Mouse (Mus musculus) myocyte (in vitro differentiated cells): ENCODE results near the gene Cep152. TPM values are rescaled to one million over a fixed set of nuclear protein-coding genes. Genes with fewer than 3 reads are reported as not detected.

ENCODE experiments used
- H3K27me3 ChIP-seq: one replicate; pipeline ENCODE4 v1.6.1; 2011; ENCODE audit not compliant: control insufficient read depth, insufficient read depth, insufficient read length
- H3K36me3 ChIP-seq: one replicate; pipeline ENCODE4 v1.6.1; 2011; ENCODE audit not compliant: control insufficient read depth, insufficient read depth
- H3K4me2 ChIP-seq: one replicate; pipeline ENCODE4 v1.6.1; 2011; ENCODE audit warnings: low read depth, control low read depth
- H3K4me3 ChIP-seq: one replicate; pipeline ENCODE4 v1.5.1; 2011; ENCODE audit warnings: mild to moderate bottlenecking, control low read depth, moderate library complexity
- H3K79me2 ChIP-seq: one replicate; pipeline ENCODE4 v1.6.1; 2011; ENCODE audit not compliant: control insufficient read depth, insufficient read depth
- H3ac ChIP-seq: one replicate; pipeline ENCODE4 v1.6.1; 2011; ENCODE audit not compliant: control insufficient read depth, insufficient read length
- CEBPB ChIP-seq: IDR thresholded peaks from 2 replicates; pipeline ENCODE4 v1.6.1; 2011; ENCODE audit warnings: mild to moderate bottlenecking, moderate library complexity; ENCODE audit not compliant: poor library complexity, insufficient read depth, severe bottlenecking
- E2F4 ChIP-seq: IDR thresholded peaks from one replicate; pipeline ENCODE4 v1.6.1; 2011; ENCODE audit warnings: mild to moderate bottlenecking, control low read depth, moderate library complexity; ENCODE audit not compliant: insufficient read depth
- MAX ChIP-seq: IDR thresholded peaks from one replicate; pipeline ENCODE4 v1.6.1; 2011; ENCODE audit warnings: low read depth, mild to moderate bottlenecking, control low read depth
- MYOD1 ChIP-seq, 3 experiments: IDR thresholded peaks; one replicate each; pipeline ENCODE4 v1.6.1; 2011; ENCODE audit warnings: control low read depth in 2 of 3, low read depth in 2 of 3, mild to moderate bottlenecking in 2 of 3, moderate library complexity in 1 of 3; ENCODE audit not compliant: insufficient read length in 2 of 3, control insufficient read depth in 1 of 3
- MYOG ChIP-seq, 3 experiments: IDR thresholded peaks; one replicate each; pipeline ENCODE4 v1.6.1; 2011; ENCODE audit warnings: control low read depth in 2 of 3, low read depth in 2 of 3, mild to moderate bottlenecking in 2 of 3; ENCODE audit not compliant: insufficient read length in 2 of 3, control insufficient read depth in 1 of 3, insufficient read depth in 1 of 3
- POLR2A ChIP-seq: IDR thresholded peaks from one replicate; pipeline ENCODE4 v1.6.1; 2011; ENCODE audit warnings: low read depth, mild to moderate bottlenecking, control low read depth, moderate library complexity; ENCODE audit not compliant: insufficient read length
- POLR2AphosphoS2 ChIP-seq: IDR thresholded peaks from one replicate; pipeline ENCODE4 v1.6.1; 2011; ENCODE audit warnings: low read depth, control low read depth; ENCODE audit not compliant: insufficient read length
- REST ChIP-seq: IDR thresholded peaks from one replicate; pipeline ENCODE4 v1.6.1; 2011; ENCODE audit warnings: mild to moderate bottlenecking, control low read depth, moderate library complexity; ENCODE audit not compliant: insufficient read depth, insufficient read length
- SRF ChIP-seq: IDR thresholded peaks from one replicate; pipeline ENCODE4 v1.6.1; 2011; ENCODE audit warnings: low read depth; ENCODE audit not compliant: control insufficient read depth, insufficient read length
- TCF12 ChIP-seq: IDR thresholded peaks from one replicate; pipeline ENCODE4 v1.6.1; 2011; ENCODE audit warnings: mild to moderate bottlenecking, control low read depth; ENCODE audit not compliant: poor library complexity, insufficient read depth, severe bottlenecking
- TCF3 ChIP-seq: IDR thresholded peaks from one replicate; pipeline ENCODE4 v1.6.1; 2011; ENCODE audit warnings: low read depth, control low read depth; ENCODE audit not compliant: insufficient read length
- USF1 ChIP-seq: IDR thresholded peaks from one replicate; pipeline ENCODE4 v1.6.1; 2011; ENCODE audit warnings: low read depth, mild to moderate bottlenecking, control low read depth, moderate library complexity
- polyA plus RNA-seq: library from polyadenylated mRNA; unstranded; fragments of >200 nt; fragmentation: generic; extraction: Trizol; gene quantifications from one replicate; pipeline ENCODE4 v1.2.1, GENCODE M21; 2012; ENCODE audit warnings: missing spikeins

Cep152 gene
- polyA plus RNA-seq, 1 experiment = 0.80 TPM

DNA sequence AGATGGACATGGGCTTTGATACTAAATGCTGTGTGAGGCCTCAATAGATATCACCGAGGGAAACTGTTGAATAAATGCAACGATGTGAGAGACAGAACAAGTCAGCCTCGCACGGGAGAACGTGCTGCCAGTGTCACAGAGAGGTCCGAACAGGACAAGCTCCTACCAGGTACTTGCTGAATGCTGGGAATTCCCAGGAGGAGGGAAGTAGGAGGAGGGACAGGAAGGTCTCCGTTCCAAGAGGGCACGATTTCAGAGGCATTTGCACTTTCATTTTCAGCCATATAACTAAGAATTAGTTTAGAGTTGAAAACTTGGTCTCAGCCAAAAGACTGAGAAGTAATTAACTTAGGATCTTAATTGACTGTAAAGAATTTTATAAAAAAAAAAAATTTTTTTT, 26.6 kb upstream of the Cep152 start:
- Histone ChIP-seq H3ac (no peak overlapping the region), H3K27me3 (peaks cover 3% of the 10 kb centered on the region), H3K4me2 (no peak overlapping the region), H3K79me2 (no peaks in the 10 kb centered on the region), H3K36me3 (no peaks in the 10 kb centered on the region), H3K4me3 (no peak overlapping the region)
- TF ChIP-seq POLR2AphosphoS2 (no peak), MYOD1 (IDR thresholded peaks at IDR 0.05; ENCODE audit: control insufficient read depth in 1 of 3, insufficient read length in 2 of 3, low read depth in 2 of 3) (no peak), TCF12 (no peak), MAX (no peak), E2F4 (no peak), POLR2A (no peak), USF1 (no peak), CEBPB (no peak), TCF3 (no peak), REST (no peak), SRF (no peak), MYOG (IDR thresholded peaks at IDR 0.05; ENCODE audit: control insufficient read depth in 1 of 3, insufficient read depth in 1 of 3, insufficient read length in 2 of 3, low read depth in 2 of 3) (no peak)

DNA sequence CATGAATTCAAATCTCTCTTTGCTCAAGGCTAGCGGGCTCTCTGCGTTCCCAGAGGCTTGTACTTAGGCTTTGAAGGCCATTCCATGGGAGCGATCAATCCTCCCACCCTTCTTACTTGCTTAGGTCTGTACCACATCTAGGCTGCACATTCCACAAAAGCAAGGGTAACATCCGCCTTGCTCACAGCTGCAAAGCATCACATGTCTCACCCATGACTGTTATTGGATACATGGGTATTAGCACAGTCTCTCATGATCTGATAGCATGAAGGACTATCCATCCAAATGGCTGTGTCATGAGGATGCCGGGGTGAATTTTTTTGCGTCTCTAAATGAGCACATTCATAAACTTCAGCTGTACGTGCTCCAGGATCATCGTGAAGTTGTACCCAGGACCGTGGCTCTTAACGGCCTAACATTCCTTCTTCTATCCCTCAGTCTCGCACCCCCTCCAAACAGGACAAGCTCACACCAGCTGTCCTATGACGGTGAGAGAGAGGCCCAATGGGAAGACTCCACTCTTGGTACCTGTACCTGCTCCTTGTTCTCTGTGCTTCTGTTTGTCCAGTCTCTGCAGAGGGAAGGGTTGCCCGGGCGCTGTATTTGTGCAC, 25.9 kb upstream of the Cep152 start:
- no peak overlapping the region for H3ac ChIP-seq

DNA sequence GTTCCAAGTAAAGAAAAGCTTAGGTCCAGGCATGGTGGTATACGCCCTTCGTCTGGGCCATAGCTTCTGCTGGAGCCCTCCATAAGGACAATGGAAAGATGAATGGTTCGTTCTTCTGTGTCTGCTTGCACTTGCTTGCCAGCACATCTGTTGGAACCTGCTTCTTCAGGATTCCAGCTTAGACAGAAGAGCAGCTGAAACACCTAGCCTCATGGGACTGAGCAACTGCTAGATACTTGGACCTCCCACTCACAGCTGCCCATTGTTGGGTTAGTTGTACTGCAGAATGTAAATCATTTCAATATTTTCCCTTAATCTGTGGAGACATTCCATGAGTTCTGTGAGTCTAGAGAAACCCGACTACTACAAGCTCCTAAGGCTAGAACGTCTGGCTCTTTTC, 25.1 kb upstream of the Cep152 start:
- H3K4me2 ChIP-seq = no peak overlapping the region
- H3K79me2 ChIP-seq = no peaks in the 10 kb centered on the region
- TF ChIP-seq SRF (no peak), MYOD1 (IDR thresholded peaks at IDR 0.05; ENCODE audit: control insufficient read depth in 1 of 3, insufficient read length in 2 of 3, low read depth in 2 of 3) (peak in 1 of 3 experiments; percentile 4), REST (no peak)
- no peak overlapping the region for H3K4me3 ChIP-seq
- H3K27me3 ChIP-seq = peaks cover 6% of the 10 kb centered on the region
- no peak overlapping the region for H3ac ChIP-seq
- no peaks in the 10 kb centered on the region for H3K36me3 ChIP-seq

More for the DNA sequence above, 25.9 kb upstream of the Cep152 start:
- no peaks in the 10 kb centered on the region for H3K79me2 ChIP-seq
- no peak overlapping the region for H3K4me3 ChIP-seq
- H3K27me3 ChIP-seq = peaks cover 3% of the 10 kb centered on the region
- H3K36me3 ChIP-seq = no peaks in the 10 kb centered on the region
- H3K4me2 ChIP-seq = no peak overlapping the region
- TF ChIP-seq TCF3 = no peak

DNA sequence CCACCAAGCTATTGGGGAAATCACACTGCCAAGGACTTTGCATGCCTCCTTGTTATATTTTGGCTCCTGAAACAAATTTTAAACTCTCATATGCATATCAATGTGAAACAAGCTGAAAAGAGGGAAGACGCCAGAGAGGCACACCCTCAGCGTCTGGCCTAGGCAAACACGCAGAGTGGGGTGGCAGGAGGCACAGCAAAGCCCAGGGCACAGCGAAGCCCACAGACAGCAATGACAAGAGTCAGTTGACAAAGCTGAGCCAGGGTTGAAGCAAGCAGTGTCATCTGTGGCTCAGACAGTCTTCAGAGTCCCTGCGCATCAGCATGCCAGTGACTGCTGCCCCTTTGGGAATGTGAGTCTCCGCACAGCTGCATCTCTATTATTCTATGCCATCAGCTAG, 20.0 kb upstream of the Cep152 start:
- no peaks in the 10 kb centered on the region for H3K36me3 ChIP-seq
- TF ChIP-seq MAX = no peak

DNA sequence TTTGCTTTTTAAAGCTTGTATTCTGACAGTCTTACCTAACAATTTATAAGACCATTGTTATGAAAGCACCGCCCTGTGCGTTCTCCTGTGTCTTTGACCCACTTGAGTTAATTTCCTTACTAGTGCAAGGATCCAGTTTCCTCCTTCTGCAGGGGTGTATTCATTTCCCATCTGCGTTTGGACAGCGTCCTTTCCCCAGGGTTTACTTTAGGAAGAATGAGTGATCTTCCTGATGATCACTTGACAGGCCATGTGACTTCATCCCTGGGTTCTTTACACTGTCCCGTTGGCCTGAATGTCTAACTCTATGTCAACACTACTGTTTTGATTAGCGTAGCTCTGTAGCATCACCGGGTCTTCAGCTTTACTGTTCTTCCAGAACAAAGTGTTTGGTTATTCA, 12.4 kb upstream of the Cep152 start:
- no peak overlapping the region for H3K4me3 ChIP-seq
- H3K27me3 ChIP-seq = no peaks in the 10 kb centered on the region
- no peaks in the 10 kb centered on the region for H3K36me3 ChIP-seq
- no peaks in the 10 kb centered on the region for H3K79me2 ChIP-seq
- H3ac ChIP-seq = no peak overlapping the region
- H3K4me2 ChIP-seq = no peak overlapping the region
- TF ChIP-seq E2F4 (no peak), CEBPB (no peak), MYOD1 (IDR thresholded peaks at IDR 0.05; ENCODE audit: control insufficient read depth in 1 of 3, insufficient read length in 2 of 3, low read depth in 2 of 3) (no peak), REST (no peak), POLR2AphosphoS2 (no peak), MAX (no peak), TCF3 (no peak), MYOG (IDR thresholded peaks at IDR 0.05; ENCODE audit: control insufficient read depth in 1 of 3, insufficient read depth in 1 of 3, insufficient read length in 2 of 3, low read depth in 2 of 3) (no peak), TCF12 (no peak), SRF (no peak), POLR2A (no peak), USF1 (no peak)

More for the DNA sequence above, 20.0 kb upstream of the Cep152 start:
- no peak overlapping the region for H3K4me2 ChIP-seq
- H3ac ChIP-seq = no peak overlapping the region
- H3K4me3 ChIP-seq = no peak overlapping the region
- H3K79me2 ChIP-seq = no peaks in the 10 kb centered on the region
- peaks cover 9% of the 10 kb centered on the region for H3K27me3 ChIP-seq

DNA sequence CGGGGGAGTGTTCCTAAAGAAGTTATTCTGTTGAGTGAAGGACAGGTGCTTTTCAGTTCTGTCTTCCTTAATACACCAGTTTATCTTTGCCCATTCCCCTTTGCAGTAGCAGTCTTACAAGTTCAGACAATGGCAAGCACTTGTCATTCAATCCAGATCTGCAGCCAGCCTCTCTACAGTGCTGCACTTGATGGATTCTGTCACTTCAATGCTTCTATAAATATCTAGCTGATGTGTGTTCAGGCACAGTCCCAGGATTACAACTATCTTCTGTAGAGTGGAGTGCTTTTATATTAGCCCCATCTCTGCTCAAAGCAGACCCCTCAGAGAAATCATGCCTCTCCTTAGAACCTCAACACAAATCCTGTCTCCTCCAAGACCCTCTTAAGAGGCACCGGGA, 5.1 kb upstream of the Cep152 start:
- no peak overlapping the region for H3K4me3 ChIP-seq
- no peaks in the 10 kb centered on the region for H3K36me3 ChIP-seq
- H3K79me2 ChIP-seq = no peaks in the 10 kb centered on the region
- H3K27me3 ChIP-seq = no peaks in the 10 kb centered on the region
- no peak overlapping the region for H3K4me2 ChIP-seq
- TF ChIP-seq TCF12 (no peak), TCF3 (no peak), USF1 (no peak), E2F4 (no peak), MYOG (IDR thresholded peaks at IDR 0.05; ENCODE audit: control insufficient read depth in 1 of 3, insufficient read depth in 1 of 3, insufficient read length in 2 of 3, low read depth in 2 of 3) (no peak), MYOD1 (IDR thresholded peaks at IDR 0.05; ENCODE audit: control insufficient read depth in 1 of 3, insufficient read length in 2 of 3, low read depth in 2 of 3) (no peak), MAX (no peak), POLR2AphosphoS2 (no peak), POLR2A (no peak), REST (no peak), CEBPB (no peak), SRF (no peak)
- H3ac ChIP-seq = no peak overlapping the region
